Mouse (Mus musculus) olfactory bulb, adult 2 months (tissue): ENCODE data around the gene Olfr153. TPM values are rescaled to one million over a fixed set of nuclear protein-coding genes. Genes with fewer than 3 reads are reported as not detected.
"Not testable (repeated sequence)": the region's sequence is repeated elsewhere in the genome, so short reads cannot be mapped to it uniquely, and the experiment has no call there.

Experiments used
- H3K27ac ChIP-seq: fragments of 200-500 bp; 2 replicates; pipeline ENCODE4 v1.5.1; 2012; ENCODE audit warnings: low read depth, low read length; ENCODE audit not compliant: insufficient read depth
- H3K4me1 ChIP-seq: fragments of 200-500 bp; 2 replicates; pipeline ENCODE4 v1.6.1; 2012; ENCODE audit warnings: low read length; ENCODE audit not compliant: control insufficient read depth, insufficient read depth
- H3K4me3 ChIP-seq: fragments of 200-500 bp; 2 replicates; pipeline ENCODE4 v1.5.1; 2012; ENCODE audit warnings: mild to moderate bottlenecking, low read depth, low read length, moderate library complexity; ENCODE audit not compliant: insufficient read depth
- CTCF ChIP-seq: fragments of 200-500 bp; IDR thresholded peaks from 2 replicates; pipeline ENCODE4 v1.5.1; 2012; ENCODE audit warnings: low read depth, mild to moderate bottlenecking, low read length, moderate library complexity; ENCODE audit not compliant: insufficient read depth
- POLR2A ChIP-seq: fragments of 200-500 bp; IDR thresholded peaks from 2 replicates; pipeline ENCODE4 v1.6.1; 2012; ENCODE audit warnings: mild to moderate bottlenecking, low read depth, low read length, moderate library complexity; ENCODE audit not compliant: insufficient read depth
- WGBS: fragments of 180-500 bp; shearing (Covaris S2); methylation state at CpG from one replicate; pipeline ENCODE4 v1.1.7; 2018; 5-methylcytosine and 5-hydroxymethylcytosine counted together
- polyA plus RNA-seq: library from polyadenylated mRNA; stranded (reverse); fragments of >200 nt; gene quantifications from 2 replicates; pipeline ENCODE4 v1.2.4, GENCODE M21; 2012; ENCODE audit warnings: low replicate concordance; ENCODE audit not compliant: missing spikeins, insufficient read depth, insufficient read length

The Olfr153 gene
- polyA plus RNA-seq, 1 experiment, result not detected

GRCm38 (mm10) chr2:87545442-87545841 lies 13.8 kb downstream of the Olfr153 start, which contains the start of gene Olfr1128:
TSS of gene Olfr1128 (minus strand) at chr2:87545542.
- 87% methylated on average over 1 of the region's 1 CpGs for WGBS
- TF ChIP-seq CTCF (no peak), POLR2A (no peak)
- Histone ChIP-seq H3K27ac (no peak within 1 kb of the TSS), H3K4me1 (no peaks in the 10 kb centered on the region), H3K4me3 (no peak within 1 kb of the TSS)

- H3K4me3 ChIP-seq, H3K4me1 ChIP-seq, H3K27ac ChIP-seq: not testable (repeated sequence)
- 67% methylated on average over 1 of the region's 1 CpGs for WGBS
These were observed 42.0 kb downstream of the Olfr153 start, which contains the start of gene Olfr1129 for GRCm38 (mm10) chr2:87573602-87574001. TSS of gene Olfr1129 (plus strand) at chr2:87573902.

Other genes starting within 250 kb of the Olfr153 start
- not detected in 2 replicates for gene Olfr1118, start 224.2 kb upstream of the Olfr153 start, polyA plus RNA-seq
- gene Olfr1120, start 177.0 kb upstream of the Olfr153 start, polyA plus RNA-seq, result not detected in 2 replicates
- gene Olfr1121, start 161.9 kb upstream of the Olfr153 start, polyA plus RNA-seq, result not detected in 2 replicates
- gene Olfr1122, start 145.9 kb upstream of the Olfr153 start, polyA plus RNA-seq, result not detected in 2 replicates
- gene Olfr1123, start 115.2 kb upstream of the Olfr153 start, polyA plus RNA-seq, result not detected in 2 replicates
- gene Olfr1124, start 101.5 kb upstream of the Olfr153 start, polyA plus RNA-seq, result not detected in 2 replicates
- gene Olfr1126, start 77.8 kb upstream of the Olfr153 start, polyA plus RNA-seq, result not detected in 2 replicates
- not detected in 2 replicates for gene Pramel7, start 34.7 kb upstream of the Olfr153 start, polyA plus RNA-seq
- gene Pramel6, start 25.2 kb upstream of the Olfr153 start, polyA plus RNA-seq, result not detected in 2 replicates
- gene Olfr1128, start 13.7 kb downstream of the Olfr153 start, polyA plus RNA-seq, result not detected in 2 replicates
- not detected in 2 replicates for gene Olfr1129, start 42.1 kb downstream of the Olfr153 start, polyA plus RNA-seq
- gene Olfr1130, start 74.4 kb downstream of the Olfr153 start, polyA plus RNA-seq, result not detected in 2 replicates
- gene Olfr1131, start 95.3 kb downstream of the Olfr153 start, polyA plus RNA-seq, result not detected in 2 replicates
- not detected in 2 replicates for gene Olfr1132, start 105.7 kb downstream of the Olfr153 start, polyA plus RNA-seq
- gene Olfr1133, start 115.6 kb downstream of the Olfr153 start, polyA plus RNA-seq, result not detected in 2 replicates
- gene Olfr1134, start 126.7 kb downstream of the Olfr153 start, polyA plus RNA-seq, result not detected in 2 replicates
- not detected in 2 replicates for gene Olfr1135, start 141.9 kb downstream of the Olfr153 start, polyA plus RNA-seq
- gene Olfr1136, start 162.2 kb downstream of the Olfr153 start, polyA plus RNA-seq, result not detected in 2 replicates
- not detected in 2 replicates for gene Olfr1137, start 181.4 kb downstream of the Olfr153 start, polyA plus RNA-seq
- gene Olfr1138, start 208.2 kb downstream of the Olfr153 start, polyA plus RNA-seq, result not detected in 2 replicates
- not detected in 2 replicates for gene Olfr1140, start 212.0 kb downstream of the Olfr153 start, polyA plus RNA-seq
- gene Olfr1141, start 222.2 kb downstream of the Olfr153 start, polyA plus RNA-seq, result not detected in 2 replicates
- not detected in 2 replicates for gene Olfr152, start 247.7 kb downstream of the Olfr153 start, polyA plus RNA-seq